Mouse (Mus musculus): Measurements from ENCODE around the gene Miip. TPM values are rescaled to one million over a fixed set of nuclear protein-coding genes. Genes with fewer than 3 reads are reported as not detected.

The Miip gene
- total and polyA plus RNA-seq, 2 experiments from 2014 or later, result 18.0 to 24.0 TPM

GRCm38 (mm10) chr4:147883041-147883440 lies 14.4 kb upstream of the Miip start:
- Histone ChIP-seq H3K9me3 (replicated peaks; ENCODE audit: control insufficient read depth, low read length) (no peaks in the 10 kb centered on the region), H3K27me3 (ENCODE audit: control insufficient read depth, insufficient read depth, low read length) (no peaks in the 10 kb centered on the region), H3K9ac (replicated peaks; ENCODE audit: low read depth, low read length) (no peak overlapping the region), H3K4me1 (ENCODE audit: control insufficient read depth, insufficient read depth) (no peaks in the 10 kb centered on the region), H3K4me2 (ENCODE audit: low read depth, low read length) (no peak overlapping the region), H3K27ac (ENCODE audit: low read depth) (no peak overlapping the region), H3K4me3 (ENCODE audit: low read depth, low read length) (no peak overlapping the region), H3K36me3 (replicated peaks; ENCODE audit: control insufficient read depth, insufficient read depth, low read length) (peaks cover 94% of the 10 kb centered on the region)
- TF ChIP-seq CTCF (IDR thresholded peaks at IDR 0.05; ENCODE audit: low read depth), result no peak
- no peak for TF ChIP-seq EP300 (IDR thresholded peaks at IDR 0.05; ENCODE audit: low read depth)
- WGBS, result 55% methylated on average over 6 of the region's 6 CpGs
- ATAC-seq (ENCODE audit: insufficient read depth, low read depth) (no peak), DNase-seq (ENCODE audit: low spot score) (no peak)

GRCm38 (mm10) chr4:147881792-147882191 lies 13.2 kb upstream of the Miip start:
- no peak overlapping the region for H3K27ac ChIP-seq (ENCODE audit: low read depth)
- no peaks in the 10 kb centered on the region for H3K9me3 ChIP-seq (replicated peaks; ENCODE audit: control insufficient read depth, low read length)
- DNase-seq (ENCODE audit: low spot score) (no peak), ATAC-seq (ENCODE audit: insufficient read depth, low read depth) (no peak)
- H3K27me3 ChIP-seq (ENCODE audit: control insufficient read depth, insufficient read depth, low read length), result no peaks in the 10 kb centered on the region
- H3K36me3 ChIP-seq (replicated peaks; ENCODE audit: control insufficient read depth, insufficient read depth, low read length), result peaks cover 92% of the 10 kb centered on the region
- TF ChIP-seq EP300 (IDR thresholded peaks at IDR 0.05; ENCODE audit: low read depth), result no peak
- no peak for TF ChIP-seq CTCF (IDR thresholded peaks at IDR 0.05; ENCODE audit: low read depth)
- H3K4me3 ChIP-seq (ENCODE audit: low read depth, low read length), result no peak overlapping the region
- H3K4me1 ChIP-seq (ENCODE audit: control insufficient read depth, insufficient read depth), result no peaks in the 10 kb centered on the region
- no peak overlapping the region for H3K4me2 ChIP-seq (ENCODE audit: low read depth, low read length)
- WGBS, result 92% methylated on average over 7 of the region's 7 CpGs
- no peak overlapping the region for H3K9ac ChIP-seq (replicated peaks; ENCODE audit: low read depth, low read length)

- no peak for DNase-seq (ENCODE audit: low spot score)
- H3K36me3 ChIP-seq (replicated peaks; ENCODE audit: control insufficient read depth, insufficient read depth, low read length), result peaks cover 92% of the 10 kb centered on the region
Observed at GRCm38 (mm10) chr4:147879865-147880264, 11.2 kb upstream of the Miip start.

GRCm38 (mm10) chr4:147879456-147879855 lies 10.8 kb upstream of the Miip start:
- Histone ChIP-seq H3K4me2 (ENCODE audit: low read depth, low read length) (no peak overlapping the region), H3K9me3 (replicated peaks; ENCODE audit: control insufficient read depth, low read length) (no peaks in the 10 kb centered on the region), H3K9ac (replicated peaks; ENCODE audit: low read depth, low read length) (no peak overlapping the region), H3K4me1 (ENCODE audit: control insufficient read depth, insufficient read depth) (no peaks in the 10 kb centered on the region), H3K27ac (ENCODE audit: low read depth) (no peak overlapping the region), H3K36me3 (replicated peaks; ENCODE audit: control insufficient read depth, insufficient read depth, low read length) (peaks cover 92% of the 10 kb centered on the region), H3K4me3 (ENCODE audit: low read depth, low read length) (no peak overlapping the region), H3K27me3 (ENCODE audit: control insufficient read depth, insufficient read depth, low read length) (no peaks in the 10 kb centered on the region)
- no peak for ATAC-seq (ENCODE audit: insufficient read depth, low read depth)
- TF ChIP-seq EP300 (IDR thresholded peaks at IDR 0.05; ENCODE audit: low read depth) (no peak), CTCF (IDR thresholded peaks at IDR 0.05; ENCODE audit: low read depth) (no peak)
- DNase-seq (ENCODE audit: low spot score), result no peak
- WGBS, result 71% methylated on average over 2 of the region's 2 CpGs

More at GRCm38 (mm10) chr4:147879865-147880264, 11.2 kb upstream of the Miip start:
- ATAC-seq (ENCODE audit: insufficient read depth, low read depth), result no peak; the same call in 1 of the 2 replicates
- Histone ChIP-seq H3K4me2 (ENCODE audit: low read depth, low read length) (no peak overlapping the region), H3K4me1 (ENCODE audit: control insufficient read depth, insufficient read depth) (no peaks in the 10 kb centered on the region), H3K27me3 (ENCODE audit: control insufficient read depth, insufficient read depth, low read length) (no peaks in the 10 kb centered on the region), H3K4me3 (ENCODE audit: low read depth, low read length) (no peak overlapping the region), H3K27ac (ENCODE audit: low read depth) (no peak overlapping the region), H3K9ac (replicated peaks; ENCODE audit: low read depth, low read length) (no peak overlapping the region), H3K9me3 (replicated peaks; ENCODE audit: control insufficient read depth, low read length) (no peaks in the 10 kb centered on the region)
- TF ChIP-seq EP300 (IDR thresholded peaks at IDR 0.05; ENCODE audit: low read depth) (no peak), CTCF (IDR thresholded peaks at IDR 0.05; ENCODE audit: low read depth) (no peak)
- 47% methylated on average over 5 of the region's 5 CpGs for WGBS

- peaks cover 92% of the 10 kb centered on the region for H3K36me3 ChIP-seq (replicated peaks; ENCODE audit: control insufficient read depth, insufficient read depth, low read length)
- 94% methylated on average over 9 of the region's 9 CpGs for WGBS
- no peaks in the 10 kb centered on the region for H3K27me3 ChIP-seq (ENCODE audit: control insufficient read depth, insufficient read depth, low read length)
Observed at GRCm38 (mm10) chr4:147878537-147878936, 9.9 kb upstream of the Miip start.

GRCm38 (mm10) chr4:147875852-147876575 lies 7.4 kb upstream of the Miip start:
- ATAC-seq (ENCODE audit: insufficient read depth, low read depth) (no peak), DNase-seq (ENCODE audit: low spot score) (no peak)
- no peaks in the 10 kb centered on the region for H3K4me1 ChIP-seq (ENCODE audit: control insufficient read depth, insufficient read depth)
- no peaks in the 10 kb centered on the region for H3K9me3 ChIP-seq (replicated peaks; ENCODE audit: control insufficient read depth, low read length)
- no peak for TF ChIP-seq CTCF (IDR thresholded peaks at IDR 0.05; ENCODE audit: low read depth)
- no peak for TF ChIP-seq EP300 (IDR thresholded peaks at IDR 0.05; ENCODE audit: low read depth)
- no peak overlapping the region for H3K4me3 ChIP-seq (ENCODE audit: low read depth, low read length)
- H3K36me3 ChIP-seq (replicated peaks; ENCODE audit: control insufficient read depth, insufficient read depth, low read length), result peaks cover 82% of the 10 kb centered on the region
- no peak overlapping the region for H3K9ac ChIP-seq (replicated peaks; ENCODE audit: low read depth, low read length)
- H3K27ac ChIP-seq (ENCODE audit: low read depth), result no peak overlapping the region
- 79% methylated on average over 4 of the region's 4 CpGs for WGBS
- H3K4me2 ChIP-seq (ENCODE audit: low read depth, low read length), result no peak overlapping the region
- H3K27me3 ChIP-seq (ENCODE audit: control insufficient read depth, insufficient read depth, low read length), result no peaks in the 10 kb centered on the region

More at GRCm38 (mm10) chr4:147878537-147878936, 9.9 kb upstream of the Miip start:
- Histone ChIP-seq H3K4me1 (ENCODE audit: control insufficient read depth, insufficient read depth) (no peaks in the 10 kb centered on the region), H3K27ac (ENCODE audit: low read depth) (no peak overlapping the region), H3K4me3 (ENCODE audit: low read depth, low read length) (no peak overlapping the region), H3K9me3 (replicated peaks; ENCODE audit: control insufficient read depth, low read length) (no peaks in the 10 kb centered on the region), H3K4me2 (ENCODE audit: low read depth, low read length) (no peak overlapping the region), H3K9ac (replicated peaks; ENCODE audit: low read depth, low read length) (no peak overlapping the region)
- TF ChIP-seq EP300 (IDR thresholded peaks at IDR 0.05; ENCODE audit: low read depth) (no peak), CTCF (IDR thresholded peaks at IDR 0.05; ENCODE audit: low read depth) (no peak)
- DNase-seq (ENCODE audit: low spot score), result no peak
- no peak for ATAC-seq (ENCODE audit: insufficient read depth, low read depth)

Measured in heart, postnatal 0 days (tissue).